Mouse (Mus musculus): ENCODE data around the gene Hoxa4. TPM values are rescaled to one million over a fixed set of nuclear protein-coding genes. Genes with fewer than 3 reads are reported as not detected.

Hoxa4 gene
- polyA plus RNA-seq, 1 experiment from 2014 or later, result 5.7 TPM

GRCm38 (mm10) chr6:52219234-52219942, 27.8 kb upstream of the Hoxa4 start:
- no peak for ATAC-seq (ENCODE audit: low read depth)
- peak overlapping the region; percentile 100 for H3K27ac ChIP-seq (replicated peaks)
- H3K4me3 ChIP-seq, result peak overlapping the region; percentile 96
- H3K27me3 ChIP-seq, result no peaks in the 10 kb centered on the region
- no peaks in the 10 kb centered on the region for H3K36me3 ChIP-seq
- no peaks in the 10 kb centered on the region for H3K9me3 ChIP-seq
- H3K4me2 ChIP-seq, result peak overlapping the region; percentile 97
- 20% methylated on average over 9 of the region's 9 CpGs for WGBS
- H3K4me1 ChIP-seq (replicated peaks), result peaks cover 66% of the 10 kb centered on the region
- H3K9ac ChIP-seq, result peak overlapping the region; percentile 100

DNA sequence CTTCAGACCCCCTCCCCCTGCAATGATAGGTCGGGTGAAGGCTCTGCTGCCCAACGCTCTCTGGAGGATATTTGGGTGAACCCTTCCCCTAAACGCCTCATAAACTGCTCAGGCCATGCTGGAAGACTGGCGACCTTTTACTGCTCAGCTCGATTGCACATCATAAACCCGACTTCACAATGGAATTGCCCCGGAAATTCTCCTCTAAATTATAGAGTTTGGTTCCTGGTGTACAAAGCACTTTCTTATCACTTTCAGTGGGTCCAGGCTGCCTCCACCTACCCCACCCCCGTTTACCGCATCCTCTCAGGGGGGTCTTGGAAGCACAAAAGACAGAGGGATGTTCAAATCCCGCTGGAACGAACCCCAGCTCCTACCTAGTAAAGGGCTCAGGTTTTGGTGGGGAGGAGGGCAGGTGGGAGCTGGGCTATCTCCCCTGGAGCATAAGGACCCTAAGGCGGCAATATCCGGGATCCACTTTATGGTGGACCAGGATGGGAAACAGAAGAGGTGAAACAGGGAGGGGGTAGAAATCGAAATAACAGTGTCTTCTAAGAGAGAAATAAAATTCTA, 27.2 kb upstream of the Hoxa4 start:
- H3K27me3 ChIP-seq, result no peaks in the 10 kb centered on the region
- H3K4me1 ChIP-seq (replicated peaks), result peaks cover 72% of the 10 kb centered on the region
- H3K27ac ChIP-seq (replicated peaks), result peak overlapping the region; percentile 100
- peak overlapping the region; percentile 96 for H3K4me3 ChIP-seq
- ATAC-seq (ENCODE audit: low read depth), result no peak
- no peaks in the 10 kb centered on the region for H3K9me3 ChIP-seq
- peak overlapping the region; percentile 97 for H3K4me2 ChIP-seq
- WGBS, result 6% methylated on average over 14 of the region's 14 CpGs
- peak overlapping the region; percentile 100 for H3K9ac ChIP-seq
- no peaks in the 10 kb centered on the region for H3K36me3 ChIP-seq

GRCm38 (mm10) chr6:52217895-52218642, 26.5 kb upstream of the Hoxa4 start:
- Histone ChIP-seq H3K4me1 (replicated peaks) (peaks cover 74% of the 10 kb centered on the region), H3K27me3 (no peaks in the 10 kb centered on the region)

GRCm38 (mm10) chr6:52217459-52217768, 25.9 kb upstream of the Hoxa4 start:
- Histone ChIP-seq H3K36me3 (no peaks in the 10 kb centered on the region), H3K9me3 (no peaks in the 10 kb centered on the region), H3K27ac (replicated peaks) (peak overlapping the region; percentile 100), H3K9ac (peak overlapping the region; percentile 100), H3K4me3 (peak overlapping the region; percentile 96), H3K4me2 (peak overlapping the region; percentile 97), H3K4me1 (replicated peaks) (peaks cover 74% of the 10 kb centered on the region), H3K27me3 (no peaks in the 10 kb centered on the region)
- ATAC-seq (ENCODE audit: low read depth), result peak; percentile 83
- WGBS, result under 1% methylated on average over 25 of the region's 25 CpGs

More at GRCm38 (mm10) chr6:52217895-52218642, 26.5 kb upstream of the Hoxa4 start:
- peak overlapping the region; percentile 96 for H3K4me3 ChIP-seq
- H3K9me3 ChIP-seq, result no peaks in the 10 kb centered on the region
- H3K4me2 ChIP-seq, result peak overlapping the region; percentile 97
- H3K9ac ChIP-seq, result peak overlapping the region; percentile 100
- H3K27ac ChIP-seq (replicated peaks), result peak overlapping the region; percentile 100
- no peaks in the 10 kb centered on the region for H3K36me3 ChIP-seq
- 2% methylated on average over 23 of the region's 23 CpGs for WGBS
- ATAC-seq (ENCODE audit: low read depth), result no peak

DNA sequence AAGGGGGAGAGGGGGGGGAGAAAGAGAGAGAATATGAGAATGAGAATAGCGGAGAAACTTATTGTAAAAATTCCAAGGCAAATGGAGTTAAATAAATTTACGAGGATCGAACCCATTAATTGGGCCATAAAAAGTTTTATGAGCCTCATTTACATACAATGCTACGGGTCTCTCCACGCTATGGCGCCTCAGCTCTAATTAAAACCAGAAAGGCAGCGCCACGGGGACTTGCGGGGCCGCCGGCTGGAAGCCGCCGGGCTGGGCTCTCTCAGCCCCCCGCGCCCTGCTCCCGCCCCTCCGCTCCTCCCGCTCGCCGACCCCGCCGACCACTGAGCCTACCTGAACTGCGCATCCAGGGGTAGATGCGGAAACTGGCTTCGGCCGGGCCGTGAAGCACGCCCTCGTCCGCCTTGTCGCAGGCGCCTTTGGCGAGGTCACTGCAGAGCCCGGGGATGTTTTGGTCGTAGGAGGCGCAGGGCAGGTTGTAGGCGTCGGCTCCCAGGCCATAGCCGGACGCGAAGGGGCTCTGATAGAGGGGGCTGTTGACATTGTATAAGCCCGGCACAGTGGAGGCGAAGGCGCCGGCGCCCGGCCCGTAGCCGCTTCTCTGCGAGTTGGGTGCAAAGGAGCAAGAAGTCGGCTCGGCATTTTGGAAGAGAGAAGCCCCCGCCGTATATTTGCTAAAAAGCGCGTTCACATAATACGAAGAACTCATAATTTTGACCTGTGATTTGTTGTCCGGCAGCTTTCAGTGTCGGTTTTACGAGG, 25.3 kb upstream of the Hoxa4 start:
- H3K9ac ChIP-seq, result peak overlapping the region; percentile 100
- peak; percentile 34; the same call in 1 of the 2 replicates for ATAC-seq (ENCODE audit: low read depth)
- H3K27ac ChIP-seq (replicated peaks), result peak overlapping the region; percentile 100

DNA sequence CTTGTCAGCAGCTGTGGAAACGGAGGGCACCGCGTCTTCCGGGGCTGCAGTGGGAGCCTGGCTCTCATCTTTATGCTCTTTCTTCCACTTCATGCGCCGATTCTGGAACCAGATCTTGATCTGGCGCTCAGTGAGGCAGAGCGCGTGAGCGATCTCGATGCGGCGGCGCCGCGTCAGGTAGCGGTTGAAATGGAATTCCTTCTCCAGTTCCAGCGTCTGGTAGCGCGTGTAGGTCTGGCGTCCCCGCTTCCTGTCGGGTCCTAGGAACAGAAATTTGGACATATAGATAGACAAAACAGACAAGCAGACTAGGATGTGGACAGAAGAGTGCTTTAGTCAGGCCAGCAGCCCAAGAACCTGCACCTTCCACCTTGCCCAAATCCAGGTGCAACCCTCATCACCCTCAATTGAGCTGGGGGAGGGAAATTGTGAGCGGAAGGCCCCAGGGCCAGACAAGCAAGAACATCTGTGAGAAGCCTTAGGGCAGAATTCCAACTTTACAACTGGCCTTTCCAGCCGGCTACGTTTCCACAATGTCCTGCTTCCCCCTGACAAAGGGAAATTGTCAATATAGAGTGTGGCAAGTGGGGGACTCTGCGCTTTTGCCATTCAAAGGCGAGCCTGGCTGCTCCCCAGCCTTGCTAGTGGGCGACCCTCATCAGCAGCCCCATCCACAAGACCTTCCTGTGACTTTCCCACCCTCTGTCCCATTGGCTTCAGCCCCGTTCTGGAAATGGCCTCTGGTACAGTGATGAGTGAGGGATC, 24.4 kb upstream of the Hoxa4 start:
- 1% methylated on average over 30 of the region's 30 CpGs for WGBS
- H3K27ac ChIP-seq (replicated peaks), result peak overlapping the region; percentile 100
- ATAC-seq (ENCODE audit: low read depth), result no peak
- no peaks in the 10 kb centered on the region for H3K9me3 ChIP-seq
- peak overlapping the region; percentile 100 for H3K9ac ChIP-seq
- peak overlapping the region; percentile 96 for H3K4me3 ChIP-seq
- H3K4me1 ChIP-seq (replicated peaks), result peaks cover 68% of the 10 kb centered on the region
- H3K27me3 ChIP-seq, result no peaks in the 10 kb centered on the region
- peak overlapping the region; percentile 97 for H3K4me2 ChIP-seq
- H3K36me3 ChIP-seq, result no peaks in the 10 kb centered on the region

More for the DNA sequence above, 25.3 kb upstream of the Hoxa4 start:
- no peaks in the 10 kb centered on the region for H3K27me3 ChIP-seq
- WGBS, result 1% methylated on average over 60 of the region's 60 CpGs
- H3K4me1 ChIP-seq (replicated peaks), result peaks cover 68% of the 10 kb centered on the region
- H3K4me3 ChIP-seq, result peak overlapping the region; percentile 96
- H3K36me3 ChIP-seq, result no peaks in the 10 kb centered on the region
- peak overlapping the region; percentile 97 for H3K4me2 ChIP-seq
- no peaks in the 10 kb centered on the region for H3K9me3 ChIP-seq

DNA sequence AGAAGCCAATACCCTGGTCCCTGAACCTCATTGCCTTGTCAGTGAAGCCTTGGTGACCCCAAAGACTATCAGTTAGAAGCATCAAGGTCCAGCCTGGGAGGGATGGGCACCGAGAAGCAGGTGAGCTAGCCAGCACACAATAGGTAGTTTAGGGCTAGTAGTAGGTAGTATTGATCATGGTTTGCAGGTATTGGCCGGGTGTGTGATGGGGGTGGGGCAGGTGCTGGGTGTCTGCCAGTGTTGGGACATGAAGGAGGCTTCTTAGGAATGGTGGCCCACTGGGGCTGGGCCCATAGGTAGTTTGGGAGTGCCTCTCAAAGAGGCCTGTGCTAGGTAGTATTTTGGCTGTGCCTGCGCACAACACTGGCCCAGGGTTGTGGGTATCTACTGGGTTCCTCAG, 23.5 kb upstream of the Hoxa4 start:
- peak overlapping the region; percentile 100 for H3K27ac ChIP-seq (replicated peaks)
- no peaks in the 10 kb centered on the region for H3K36me3 ChIP-seq
- ATAC-seq (ENCODE audit: low read depth), result no peak
- peak overlapping the region; percentile 96 for H3K4me3 ChIP-seq
- 14% methylated on average over 3 of the region's 3 CpGs for WGBS
- H3K4me1 ChIP-seq (replicated peaks), result peaks cover 67% of the 10 kb centered on the region
- no peaks in the 10 kb centered on the region for H3K9me3 ChIP-seq
- H3K9ac ChIP-seq, result peak overlapping the region; percentile 100
- no peaks in the 10 kb centered on the region for H3K27me3 ChIP-seq
- H3K4me2 ChIP-seq, result peak overlapping the region; percentile 97

DNA sequence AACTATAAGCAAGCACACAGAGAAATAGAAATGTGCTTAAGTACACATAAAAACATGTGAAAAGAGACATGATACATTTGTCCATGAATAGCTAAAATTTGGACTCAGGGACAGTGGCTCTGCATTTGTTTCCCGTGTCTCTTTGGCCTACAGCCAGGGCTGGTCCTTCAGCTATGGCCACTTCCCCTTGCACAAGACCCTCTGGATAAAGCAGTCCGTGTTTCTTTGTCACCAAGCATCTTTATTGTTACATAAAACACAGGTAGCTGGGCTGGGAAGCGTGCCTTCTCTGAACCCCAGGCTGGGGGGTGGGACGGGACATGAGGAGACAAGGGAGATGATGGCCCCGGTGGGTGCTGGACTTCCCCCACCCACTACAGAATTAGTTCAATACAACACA, 22.7 kb upstream of the Hoxa4 start:
- 7% methylated on average over 5 of the region's 5 CpGs for WGBS
- Histone ChIP-seq H3K36me3 (no peaks in the 10 kb centered on the region), H3K27me3 (no peaks in the 10 kb centered on the region), H3K9me3 (no peaks in the 10 kb centered on the region), H3K27ac (replicated peaks) (peak overlapping the region; percentile 100), H3K4me3 (peak overlapping the region; percentile 96), H3K4me1 (replicated peaks) (peaks cover 67% of the 10 kb centered on the region), H3K4me2 (peak overlapping the region; percentile 97), H3K9ac (peak overlapping the region; percentile 100)
- ATAC-seq (ENCODE audit: low read depth), result no peak

DNA sequence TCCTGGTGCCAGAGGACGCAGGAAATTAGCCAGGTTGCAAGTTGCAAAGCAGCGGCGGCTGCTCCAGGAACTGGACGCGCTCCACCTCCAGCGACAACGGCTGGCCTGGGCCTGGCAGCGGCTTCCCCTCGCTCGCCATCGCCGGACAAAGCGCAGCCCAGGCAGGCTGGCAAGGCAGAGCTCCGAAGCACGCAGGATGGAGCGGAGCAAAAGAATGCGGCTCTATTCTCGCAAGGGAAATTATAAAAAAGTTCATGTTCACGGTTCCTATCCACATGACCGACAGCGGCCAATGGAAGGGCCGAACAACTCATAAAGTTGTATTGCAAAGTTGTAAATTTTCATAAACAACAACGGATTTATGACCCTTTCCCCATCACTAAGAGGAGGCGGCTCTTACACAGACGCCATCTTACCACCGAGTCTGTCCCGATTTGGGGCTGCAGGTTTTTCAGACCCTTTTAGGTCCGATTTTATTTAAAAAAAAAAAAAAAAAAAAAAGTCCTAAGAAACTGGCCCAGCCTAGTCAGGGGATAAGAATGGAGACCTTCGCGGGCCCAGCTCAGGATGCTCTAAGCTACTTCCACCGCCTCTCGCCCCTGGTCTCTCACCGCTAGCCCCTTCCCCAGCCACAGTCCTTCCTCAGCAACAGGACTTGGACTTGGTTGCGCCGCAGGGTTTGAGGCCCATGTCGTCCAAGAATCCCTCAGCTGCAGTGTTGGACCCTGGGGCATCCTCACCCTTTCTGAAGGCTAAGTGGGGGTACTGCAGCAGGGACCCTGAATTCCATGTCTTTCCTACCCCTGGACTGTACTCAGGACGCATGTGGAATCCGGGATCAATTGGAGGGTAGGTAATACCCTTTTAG, 21.8 kb upstream of the Hoxa4 start, which contains the start of the genes Hoxa3 and Gm28308:
Gene Hoxa3, minus strand, starts transcription at position 218 of the 868 bp plus-strand sequence.
Gene Gm28308, minus strand, starts transcription at position 221 of the 868 bp plus-strand sequence.
- peak; percentile 71 for ATAC-seq (ENCODE audit: low read depth)
- no peaks in the 10 kb centered on the region for H3K36me3 ChIP-seq
- H3K9me3 ChIP-seq, result no peaks in the 10 kb centered on the region
- H3K4me2 ChIP-seq, result peak within 1 kb of the TSS; percentile 97
- peak within 1 kb of the TSS; percentile 96 for H3K4me3 ChIP-seq
- H3K4me1 ChIP-seq (replicated peaks), result peaks cover 65% of the 10 kb centered on the region
- peak within 1 kb of the TSS; percentile 100 for H3K9ac ChIP-seq
- WGBS, result 3% methylated on average over 38 of the region's 38 CpGs
- H3K27ac ChIP-seq (replicated peaks), result peak within 1 kb of the TSS; percentile 100
- H3K27me3 ChIP-seq, result no peaks in the 10 kb centered on the region

- H3K4me1 ChIP-seq (replicated peaks), result peaks cover 65% of the 10 kb centered on the region
- H3K9ac ChIP-seq, result peak overlapping the region; percentile 100
- H3K27me3 ChIP-seq, result no peaks in the 10 kb centered on the region
- H3K4me3 ChIP-seq, result peak overlapping the region; percentile 96
- peak; percentile 29; the same call in 1 of the 2 replicates for ATAC-seq (ENCODE audit: low read depth)
- H3K9me3 ChIP-seq, result no peaks in the 10 kb centered on the region
- 1% methylated on average over 22 of the region's 22 CpGs for WGBS
- peak overlapping the region; percentile 100 for H3K27ac ChIP-seq (replicated peaks)
- no peaks in the 10 kb centered on the region for H3K36me3 ChIP-seq
- peak overlapping the region; percentile 97 for H3K4me2 ChIP-seq
Observed at GRCm38 (mm10) chr6:52212556-52213118, 21.1 kb upstream of the Hoxa4 start.
